Mouse (Mus musculus) megakaryocyte, embryonic 14.5 days (primary cell): ENCODE results near the gene Knl1.

ENCODE experiments used
- FLI1 ChIP-seq: IDR thresholded peaks from 2 replicates; pipeline ENCODE4 v1.6.1; 2012; ENCODE audit warnings: low read length, inconsistent platforms, mixed read lengths
- GATA1 ChIP-seq: IDR thresholded peaks from 3 replicates; pipeline ENCODE4 v1.6.1; 2012; ENCODE audit warnings: mixed read lengths, low read length, inconsistent platforms, borderline replicate concordance

- TF ChIP-seq FLI1 (no peak), GATA1 (no peak)
Measured at GRCm38 (mm10) chr2:119017647-119018046, 29.3 kb upstream of the Knl1 start.
